Comparison of ENCODE assay signal across 30 mouse cellular contexts in the genomic region with DNA sequence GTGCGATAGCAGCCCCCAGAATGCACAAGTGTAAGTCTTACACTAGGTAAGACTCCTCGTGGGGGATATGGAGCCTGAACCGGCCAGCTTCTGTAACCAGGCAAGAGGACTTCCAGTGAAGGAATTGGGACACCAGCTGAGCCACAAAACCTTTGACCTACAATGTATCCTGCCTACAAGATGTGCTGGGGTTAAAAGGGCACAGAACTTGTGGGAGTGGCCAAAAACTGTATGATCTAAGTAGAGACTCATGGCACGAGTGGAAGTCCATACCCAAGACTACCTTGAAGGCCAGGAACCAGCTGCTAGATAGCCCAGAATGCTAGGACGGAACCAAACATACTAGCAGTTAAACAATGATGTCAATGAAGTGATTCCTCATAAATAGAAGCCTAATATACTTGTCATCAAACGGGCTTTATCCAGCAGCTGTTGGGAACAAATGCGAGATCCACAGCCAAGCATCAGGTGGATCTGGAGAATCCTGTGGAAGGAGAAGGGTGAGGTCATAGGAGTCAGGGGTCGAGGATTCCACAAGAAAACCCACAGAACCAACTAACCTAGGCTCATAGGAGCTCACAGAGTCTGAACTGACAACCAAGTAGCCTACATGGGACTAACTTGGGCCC. TPM values are rescaled to one million over a fixed set of nuclear protein-coding genes. Genes with fewer than 3 reads are reported as not detected.
DNase-seq lines count a peak whose midpoint lies in the region; ATAC-seq and TF ChIP-seq lines count a peak whose summit lies in the region.
"Had no signal": no experiment of that assay in that cellular context is flagged by ENCODE, and none has a peak within 500 bp of the region (broad histone marks: within the 10 kb centered on the region; RNA-seq: fewer than 3 reads in every experiment).

No protein-coding gene starts in this region.

- no peaks in the 10 kb centered on the region for H3K9me3 ChIP-seq in liver, embryonic 14.5 days (ENCODE audit: control insufficient read depth, low read length)
- H3K9me3 ChIP-seq: forebrain, embryonic 10.5 days; heart, embryonic 15.5 days; limb, embryonic 12.5 days; midbrain, embryonic 13.5 days; neural tube, embryonic 13.5 days had no signal

- no peaks in the 10 kb centered on the region for H3K27me3 ChIP-seq in liver, embryonic 14.5 days (ENCODE audit: control insufficient read depth, insufficient read depth, low read length)
- H3K27me3 ChIP-seq in small intestine, adult 2 months (ENCODE audit: control insufficient read depth, insufficient read depth, low read length) = no peaks in the 10 kb centered on the region
- H3K27me3 ChIP-seq: heart, embryonic 15.5 days; limb, embryonic 12.5 days; midbrain, embryonic 13.5 days; neural tube, embryonic 13.5 days had no signal

- TF ChIP-seq CTCF in liver, embryonic 14.5 days (IDR thresholded peaks at IDR 0.05; ENCODE audit: low read depth) = no peak
- TF ChIP-seq CTCF in small intestine, adult 2 months (IDR thresholded peaks at IDR 0.05; ENCODE audit: extremely low read depth, insufficient read length, insufficient replicate concordance, low read depth, low read length) = no peak

- H3K4me2 ChIP-seq in liver, embryonic 14.5 days (ENCODE audit: low read depth) = no peak overlapping the region
- H3K4me2 ChIP-seq: heart, embryonic 15.5 days; hindbrain, embryonic 14.5 days; limb, embryonic 12.5 days; midbrain, embryonic 13.5 days; neural tube, embryonic 13.5 days had no signal

- H3K4me1 ChIP-seq in liver, embryonic 14.5 days (replicated peaks; ENCODE audit: control insufficient read depth in 2 of 2, insufficient read depth in 2 of 2, low read length in 1 of 2) = peaks cover 55 to 62% of the 10 kb centered on the region in 2 experiments
- peaks cover 21% of the 10 kb centered on the region for H3K4me1 ChIP-seq in small intestine, adult 2 months (ENCODE audit: control insufficient read depth, insufficient read depth, insufficient read length, low read length)
- H3K4me1 ChIP-seq: forebrain, embryonic 10.5 days; limb, embryonic 12.5 days had no signal

- H3K36me3 ChIP-seq in liver, embryonic 14.5 days (replicated peaks; ENCODE audit: control insufficient read depth, insufficient read depth, low read depth) = peaks cover 13% of the 10 kb centered on the region
- H3K36me3 ChIP-seq in small intestine, adult 2 months (ENCODE audit: control insufficient read depth, insufficient read depth, low read length) = peaks cover 4% of the 10 kb centered on the region

- 76% methylated on average over 8 of the region's 8 CpGs for WGBS in liver, embryonic 14.5 days (ENCODE audit: insufficient replicate concordance)
- WGBS in small intestine, adult 2 months = 51% methylated on average over 8 of the region's 8 CpGs

- no peak overlapping the region; the same call in 1 of the 2 replicates for H3K9ac ChIP-seq in liver, embryonic 14.5 days (replicated peaks)
- H3K9ac ChIP-seq: heart, embryonic 15.5 days; hindbrain, embryonic 14.5 days; limb, embryonic 12.5 days; midbrain, embryonic 13.5 days; neural tube, embryonic 13.5 days had no signal

- peak overlapping the region; percentile 86 for H3K27ac ChIP-seq in liver, embryonic 14.5 days
- peak overlapping the region; percentile 62 for H3K27ac ChIP-seq in small intestine, adult 2 months (ENCODE audit: insufficient read depth, low read depth, low read length)
- H3K27ac ChIP-seq: forebrain, embryonic 10.5 days; heart, embryonic 15.5 days; hindbrain, embryonic 14.5 days; layer of hippocampus, adult 2 months; limb, embryonic 12.5 days; midbrain, embryonic 13.5 days; neural tube, embryonic 13.5 days had no signal

- no peak for TF ChIP-seq POLR2A in small intestine, adult 2 months (IDR thresholded peaks at IDR 0.05; ENCODE audit: low read depth, low read length)

- no peak overlapping the region for H3K4me3 ChIP-seq in liver, embryonic 14.5 days (ENCODE audit: insufficient read depth in 1 of 2, low read depth in 2 of 2, low read length in 2 of 2)
- H3K4me3 ChIP-seq in small intestine, adult 2 months (ENCODE audit: low read depth, low read length) = no peak overlapping the region
- H3K4me3 ChIP-seq: forebrain, embryonic 10.5 days; heart, embryonic 15.5 days; layer of hippocampus, adult 2 months; limb, embryonic 12.5 days; midbrain, embryonic 13.5 days; neural tube, embryonic 13.5 days had no signal

- DNase-seq in lung, adult 18-20 months = peak; percentile 15 to 20
- no peak for DNase-seq in lung, postnatal 10 days
- DNase-seq in R1 (ENCODE audit: low read depth, low spot score) = peak; percentile 24
- DNase-seq in liver, embryonic 14.5 days (ENCODE audit: low read depth in 3 of 3, low spot score in 3 of 3) = no peak
- DNase-seq in frontal cortex, postnatal 36 days (ENCODE audit: low spot score in 2 of 2) = no peak
- DNase-seq: adrenal gland, postnatal 36 days; cerebellum, adult 9-10 months; gastrocnemius, postnatal 25 days; heart, postnatal 4 days; kidney, adult 8-10 months; kidney, postnatal 10 days; retina, postnatal 1 day; right cerebral cortex, postnatal 25 days; thymus, adult 18-20 months; thymus, postnatal 36 days had no signal

- no peak for ATAC-seq in liver, embryonic 14.5 days (ENCODE audit: insufficient read depth)
- no peak for ATAC-seq in megakaryocyte-erythroid progenitor cell, adult 5-6 weeks (replicated peaks; ENCODE audit: low FRiP score, low TSS enrichment, poor library complexity, severe bottlenecking)
- ATAC-seq: forebrain, embryonic 16.5 days; inflammation-experienced regulatory T-cells, adult 6 months; midbrain, embryonic 13.5 days had no signal

- no peak for TF ChIP-seq EP300 in liver, embryonic 14.5 days (IDR thresholded peaks at IDR 0.05; ENCODE audit: low read depth)

RNA-seq across cellular contexts. Expression of gene Gm10401, which starts 37.9 kb away (rescaled TPM):
- polyA plus RNA-seq in liver, embryonic 14.5 days (2012; rRNA removed) = 0.07 TPM in 1 of 2 replicates, not detected in the other
- polyA plus RNA-seq in liver, embryonic 14.5 days (2014; fragmentation: Nextera tagmentation; extraction: Ambion mirVana) = 11.9 and 14.0 TPM in 2 replicates
- polyA plus RNA-seq in small intestine, adult 2 months (2012; rRNA removed) = not detected in 2 replicates
- not detected in 2 replicates for total RNA-seq in megakaryocyte-erythroid progenitor cell, adult 5-6 weeks (2014; fragmentation: Nextera tagmentation)
- 6.0 TPM in 1 of 2 replicates, not detected in the other for total RNA-seq in megakaryocyte-erythroid progenitor cell, adult 5-6 weeks (2017)
- total RNA-seq: adrenal gland, adult 18-20 months; adrenal gland, postnatal 36 days; gastrocnemius, postnatal 25 days; heart, adult 8-10 months; heart, postnatal 4 days; layer of hippocampus, adult 2 months; layer of hippocampus, postnatal 25 days; megakaryocyte, adult 5-6 weeks had no signal

RNA-seq across cellular contexts. Expression of gene Sppl3, which starts 49.2 kb away (rescaled TPM):
- polyA plus RNA-seq in liver, embryonic 14.5 days (2012; rRNA removed) = 17.2 and 17.6 TPM in 2 replicates
- polyA plus RNA-seq in liver, embryonic 14.5 days (2014; fragmentation: Nextera tagmentation; extraction: Ambion mirVana) = 5.4 and 7.0 TPM in 2 replicates
- 36.9 and 101 TPM in 2 replicates for polyA plus RNA-seq in small intestine, adult 2 months (2012; rRNA removed)
- 47.2 and 47.5 TPM in 2 replicates for total RNA-seq in megakaryocyte-erythroid progenitor cell, adult 5-6 weeks (2014; fragmentation: Nextera tagmentation)
- 20.0 and 23.0 TPM in 2 replicates for total RNA-seq in megakaryocyte-erythroid progenitor cell, adult 5-6 weeks (2017)

RNA-seq across cellular contexts. Expression of gene Acads, which starts 59.0 kb away (rescaled TPM):
- 26.0 and 26.4 TPM in 2 replicates for polyA plus RNA-seq in liver, embryonic 14.5 days (2012; rRNA removed)
- polyA plus RNA-seq in liver, embryonic 14.5 days (2014; fragmentation: Nextera tagmentation; extraction: Ambion mirVana) = 21.2 and 22.9 TPM in 2 replicates
- 63.3 and 95.9 TPM in 2 replicates for polyA plus RNA-seq in small intestine, adult 2 months (2012; rRNA removed)
- total RNA-seq in megakaryocyte-erythroid progenitor cell, adult 5-6 weeks (2014; fragmentation: Nextera tagmentation) = 39.6 and 50.3 TPM in 2 replicates
- 19.2 and 24.8 TPM in 2 replicates for total RNA-seq in megakaryocyte-erythroid progenitor cell, adult 5-6 weeks (2017)

Comparison
In these comparisons a context has a peak if more than half of its experiments do, and no peak if none do; other contexts are left out.
1. DNase-seq: peak in lung, adult 18-20 months (2 of 2) and R1 (single experiment); none in lung, postnatal 10 days (single experiment), liver, embryonic 14.5 days (0 of 3) and frontal cortex, postnatal 36 days (0 of 2).